Mouse (Mus musculus): ENCODE measurements at regions not wholly inside any gene's neighbourhood (a gene's known extent, or its start where the extent isn't known, plus 50 kb on each side); places are given as distances from the start of the nearest gene placed in this dataset.
"Not testable (repeated sequence)": the region's sequence is repeated elsewhere in the genome, so short reads cannot be mapped to it uniquely, and the experiment has no call there.

GRCm38 (mm10) chr1:83811162-83811561, 403.2 kb upstream of the Sphkap start:
- not testable (repeated sequence) for H3K27ac ChIP-seq (ENCODE audit: low read depth, low read length); H3K9me3 ChIP-seq (ENCODE audit: control insufficient read depth, low read length); H3K9ac ChIP-seq (ENCODE audit: low read depth, low read length); H3K4me1 ChIP-seq (replicated peaks; ENCODE audit: control insufficient read depth, insufficient read depth, low read length); H3K4me2 ChIP-seq (replicated peaks; ENCODE audit: low read depth, low read length); H3K4me3 ChIP-seq (ENCODE audit: low read depth, low read length); H3K27me3 ChIP-seq (ENCODE audit: control insufficient read depth, insufficient read depth, low read length); H3K36me3 ChIP-seq (ENCODE audit: control insufficient read depth, insufficient read depth, low read length); ATAC-seq (ENCODE audit: low FRiP score)
- peak; percentile 42 for DNase-seq (ENCODE audit: low spot score)
- 44% methylated on average over 5 of the region's 6 CpGs for WGBS

- Histone ChIP-seq H3K4me2 (replicated peaks; ENCODE audit: low read depth, low read length) (no peak overlapping the region), H3K27ac (ENCODE audit: low read depth, low read length) (no peak overlapping the region), H3K9me3 (ENCODE audit: control insufficient read depth, low read length) (no peaks in the 10 kb centered on the region), H3K9ac (ENCODE audit: low read depth, low read length) (no peak overlapping the region), H3K27me3 (ENCODE audit: control insufficient read depth, insufficient read depth, low read length) (no peaks in the 10 kb centered on the region), H3K36me3 (ENCODE audit: control insufficient read depth, insufficient read depth, low read length) (no peaks in the 10 kb centered on the region), H3K4me1 (replicated peaks; ENCODE audit: control insufficient read depth, insufficient read depth, low read length) (no peaks in the 10 kb centered on the region), H3K4me3 (ENCODE audit: low read depth, low read length) (no peak overlapping the region)
- WGBS, result 88% methylated on average over 6 of the region's 6 CpGs
- no peak for DNase-seq (ENCODE audit: low spot score)
- no peak for ATAC-seq (ENCODE audit: low FRiP score)
Measured at GRCm38 (mm10) chr1:83808432-83808831, 400.4 kb upstream of the Sphkap start.

DNA sequence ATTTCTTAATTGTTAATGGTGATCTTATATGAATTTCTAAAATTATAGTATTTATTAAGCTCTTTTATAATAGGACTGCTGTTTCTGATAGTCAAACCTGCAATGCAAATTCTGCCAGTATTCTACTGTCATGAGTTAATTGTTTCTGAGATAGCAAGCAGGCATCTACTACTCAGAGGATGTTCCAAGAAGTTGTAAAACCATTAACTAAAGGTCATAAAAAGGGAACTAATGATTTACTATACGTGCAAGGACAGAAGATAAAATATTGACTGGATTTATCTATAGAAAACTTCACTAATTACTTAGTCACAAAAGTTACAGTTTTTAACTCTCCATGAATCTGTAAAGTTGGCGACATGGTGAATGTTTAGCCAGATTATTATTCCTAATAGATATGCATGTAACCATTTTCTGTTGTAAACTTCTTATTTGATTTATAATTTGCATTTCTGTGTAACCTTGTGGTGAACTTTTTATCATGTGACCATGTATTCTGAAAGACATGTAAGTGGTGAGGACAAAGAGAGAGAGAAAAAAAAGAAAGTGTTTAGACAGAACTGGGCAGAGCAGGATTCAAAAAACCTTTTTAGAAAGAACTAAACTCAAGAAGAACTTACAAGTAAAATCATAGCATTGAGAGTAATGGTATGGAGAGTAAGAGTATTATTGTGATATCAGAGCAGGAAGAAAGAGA, 395.5 kb upstream of the Sphkap start:
- Histone ChIP-seq H3K9me3 (ENCODE audit: control insufficient read depth, low read length) (no peaks in the 10 kb centered on the region), H3K4me2 (replicated peaks; ENCODE audit: low read depth, low read length) (no peak overlapping the region), H3K36me3 (ENCODE audit: control insufficient read depth, insufficient read depth, low read length) (no peaks in the 10 kb centered on the region), H3K9ac (ENCODE audit: low read depth, low read length) (no peak overlapping the region), H3K4me1 (replicated peaks; ENCODE audit: control insufficient read depth, insufficient read depth, low read length) (no peaks in the 10 kb centered on the region), H3K4me3 (ENCODE audit: low read depth, low read length) (no peak overlapping the region), H3K27me3 (ENCODE audit: control insufficient read depth, insufficient read depth, low read length) (no peaks in the 10 kb centered on the region), H3K27ac (ENCODE audit: low read depth, low read length) (no peak overlapping the region)
- 82% methylated on average over 2 of the region's 2 CpGs for WGBS
- DNase-seq (ENCODE audit: low spot score) (no peak), ATAC-seq (ENCODE audit: low FRiP score) (no peak)

DNA sequence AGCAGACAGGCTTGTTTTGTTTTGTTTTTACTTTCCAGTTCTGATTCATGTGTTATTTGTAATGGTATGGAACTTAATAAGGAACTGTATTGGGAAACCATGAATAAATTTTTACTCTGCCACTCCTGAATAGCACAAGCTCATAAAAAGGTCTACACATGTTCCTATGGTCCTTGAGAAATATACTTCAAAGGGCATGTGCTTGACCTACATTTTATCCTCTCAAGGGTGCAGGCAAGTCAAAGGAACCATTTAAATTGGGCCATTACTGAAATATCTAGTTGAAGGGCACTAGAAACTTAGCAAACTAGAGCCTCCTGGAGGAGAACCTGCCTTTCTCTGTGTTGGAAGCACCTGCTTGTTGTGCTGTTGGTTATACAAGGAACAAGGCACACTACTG, 393.8 kb upstream of the Sphkap start:
- Histone ChIP-seq H3K9ac (ENCODE audit: low read depth, low read length) (no peak overlapping the region), H3K27ac (ENCODE audit: low read depth, low read length) (no peak overlapping the region), H3K4me3 (ENCODE audit: low read depth, low read length) (no peak overlapping the region), H3K4me1 (replicated peaks; ENCODE audit: control insufficient read depth, insufficient read depth, low read length) (no peaks in the 10 kb centered on the region), H3K4me2 (replicated peaks; ENCODE audit: low read depth, low read length) (no peak overlapping the region), H3K9me3 (ENCODE audit: control insufficient read depth, low read length) (no peaks in the 10 kb centered on the region), H3K27me3 (ENCODE audit: control insufficient read depth, insufficient read depth, low read length) (no peaks in the 10 kb centered on the region), H3K36me3 (ENCODE audit: control insufficient read depth, insufficient read depth, low read length) (no peaks in the 10 kb centered on the region)
- ATAC-seq (ENCODE audit: low FRiP score), result no peak
- DNase-seq (ENCODE audit: low spot score), result no peak

DNA sequence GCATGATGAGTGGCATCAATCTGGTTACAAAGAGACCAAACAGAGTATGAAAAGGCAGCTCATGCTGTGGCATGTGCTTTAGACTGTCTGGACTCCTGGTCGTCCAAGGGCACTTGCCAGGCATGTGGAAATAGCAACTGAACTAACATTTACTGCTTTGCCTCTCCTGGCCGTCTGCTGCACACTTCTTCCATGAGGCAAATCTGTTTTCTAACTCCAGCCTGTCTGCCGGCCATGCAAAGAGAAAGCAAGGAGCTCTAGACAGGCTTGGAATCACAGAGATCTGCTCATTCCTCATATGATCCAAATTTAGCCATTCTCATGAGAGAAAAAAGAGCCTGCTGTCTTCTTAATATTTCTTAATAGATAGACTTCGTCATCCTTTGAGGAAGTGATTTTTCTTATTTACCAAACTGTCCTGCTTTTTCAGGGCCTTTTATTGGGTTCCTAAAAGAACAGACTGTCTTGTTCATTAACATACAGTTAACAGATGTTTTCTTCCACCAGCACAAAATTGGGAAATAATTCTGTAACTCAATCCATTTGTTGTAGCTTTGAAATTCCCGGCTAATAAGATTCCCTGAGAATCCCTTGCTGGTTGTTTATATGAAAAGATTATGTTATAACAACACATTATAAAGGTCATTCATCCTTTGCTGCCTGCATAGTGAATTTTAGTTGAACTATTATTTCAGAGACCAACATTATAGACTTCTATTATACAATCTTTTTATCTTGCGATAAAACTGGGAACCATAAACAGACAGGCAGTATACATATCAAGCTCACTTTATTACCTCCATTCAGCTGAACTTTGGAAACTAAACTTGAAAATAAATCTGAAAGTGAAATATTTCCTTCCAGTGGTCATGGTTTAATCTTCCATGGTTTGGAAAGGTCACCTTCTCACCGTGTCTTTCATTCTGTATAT, 389.2 kb upstream of the Sphkap start:
- Histone ChIP-seq H3K27ac (ENCODE audit: low read depth, low read length) (no peak overlapping the region), H3K4me1 (replicated peaks; ENCODE audit: control insufficient read depth, insufficient read depth, low read length) (no peaks in the 10 kb centered on the region), H3K9ac (ENCODE audit: low read depth, low read length) (no peak overlapping the region), H3K4me2 (replicated peaks; ENCODE audit: low read depth, low read length) (no peak overlapping the region), H3K4me3 (ENCODE audit: low read depth, low read length) (no peak overlapping the region), H3K9me3 (ENCODE audit: control insufficient read depth, low read length) (no peaks in the 10 kb centered on the region), H3K36me3 (ENCODE audit: control insufficient read depth, insufficient read depth, low read length) (no peaks in the 10 kb centered on the region), H3K27me3 (ENCODE audit: control insufficient read depth, insufficient read depth, low read length) (no peaks in the 10 kb centered on the region)
- ATAC-seq (ENCODE audit: low FRiP score) (no peak), DNase-seq (ENCODE audit: low spot score) (peak; percentile 1)
- WGBS, result 67% methylated on average over 7 of the region's 7 CpGs

DNA sequence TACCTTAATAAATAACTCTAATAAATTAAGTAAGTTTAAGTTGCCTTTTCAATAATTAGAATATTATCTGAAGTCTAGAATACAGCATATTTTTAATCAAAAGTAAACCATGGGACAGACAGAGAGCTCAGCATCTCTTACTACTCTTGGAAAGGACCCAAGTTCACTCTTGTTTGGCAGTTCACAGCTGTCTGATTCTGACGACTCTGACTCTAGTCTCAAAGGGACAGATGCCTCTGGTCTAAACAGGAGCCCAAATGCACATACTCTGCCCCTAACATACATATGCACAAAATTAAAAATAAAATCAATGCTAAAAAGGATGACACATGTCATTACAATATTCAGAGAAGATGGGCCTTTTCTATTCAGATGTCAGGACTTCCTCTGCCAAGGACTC, 369.2 kb upstream of the Sphkap start:
- DNase-seq (ENCODE audit: low spot score), result no peak
- no peak for ATAC-seq (ENCODE audit: low FRiP score)

GRCm38 (mm10) chr1:83771160-83771559, 363.2 kb upstream of the Sphkap start:
- Histone ChIP-seq H3K27ac (ENCODE audit: low read depth, low read length) (no peak overlapping the region), H3K36me3 (ENCODE audit: control insufficient read depth, insufficient read depth, low read length) (no peaks in the 10 kb centered on the region), H3K27me3 (ENCODE audit: control insufficient read depth, insufficient read depth, low read length) (no peaks in the 10 kb centered on the region), H3K4me3 (ENCODE audit: low read depth, low read length) (no peak overlapping the region), H3K9ac (ENCODE audit: low read depth, low read length) (no peak overlapping the region), H3K4me2 (replicated peaks; ENCODE audit: low read depth, low read length) (no peak overlapping the region), H3K4me1 (replicated peaks; ENCODE audit: control insufficient read depth, insufficient read depth, low read length) (no peaks in the 10 kb centered on the region), H3K9me3 (ENCODE audit: control insufficient read depth, low read length) (no peaks in the 10 kb centered on the region)
- no peak for ATAC-seq (ENCODE audit: low FRiP score)
- 78% methylated on average over 3 of the region's 3 CpGs for WGBS
- DNase-seq (ENCODE audit: low spot score), result no peak

More for the DNA sequence above, 369.2 kb upstream of the Sphkap start:
- Histone ChIP-seq H3K4me1 (replicated peaks; ENCODE audit: control insufficient read depth, insufficient read depth, low read length) (no peaks in the 10 kb centered on the region), H3K27ac (ENCODE audit: low read depth, low read length) (no peak overlapping the region), H3K9ac (ENCODE audit: low read depth, low read length) (no peak overlapping the region), H3K4me2 (replicated peaks; ENCODE audit: low read depth, low read length) (no peak overlapping the region), H3K36me3 (ENCODE audit: control insufficient read depth, insufficient read depth, low read length) (no peaks in the 10 kb centered on the region), H3K27me3 (ENCODE audit: control insufficient read depth, insufficient read depth, low read length) (no peaks in the 10 kb centered on the region), H3K9me3 (ENCODE audit: control insufficient read depth, low read length) (no peaks in the 10 kb centered on the region), H3K4me3 (ENCODE audit: low read depth, low read length) (no peak overlapping the region)
- WGBS, result 77% methylated on average over 1 of the region's 1 CpGs

GRCm38 (mm10) chr1:83761499-83761898, 353.5 kb upstream of the Sphkap start:
- no peak overlapping the region for H3K4me2 ChIP-seq (replicated peaks; ENCODE audit: low read depth, low read length)
- H3K9ac ChIP-seq (ENCODE audit: low read depth, low read length), result no peak overlapping the region
- no peaks in the 10 kb centered on the region for H3K4me1 ChIP-seq (replicated peaks; ENCODE audit: control insufficient read depth, insufficient read depth, low read length)
- H3K27ac ChIP-seq (ENCODE audit: low read depth, low read length), result no peak overlapping the region
- DNase-seq (ENCODE audit: low spot score) (no peak), ATAC-seq (ENCODE audit: low FRiP score) (no peak)
- H3K36me3 ChIP-seq (ENCODE audit: control insufficient read depth, insufficient read depth, low read length), result no peaks in the 10 kb centered on the region
- H3K27me3 ChIP-seq (ENCODE audit: control insufficient read depth, insufficient read depth, low read length), result no peaks in the 10 kb centered on the region
- 82% methylated on average over 4 of the region's 4 CpGs for WGBS
- no peaks in the 10 kb centered on the region for H3K9me3 ChIP-seq (ENCODE audit: control insufficient read depth, low read length)
- H3K4me3 ChIP-seq (ENCODE audit: low read depth, low read length), result no peak overlapping the region

DNA sequence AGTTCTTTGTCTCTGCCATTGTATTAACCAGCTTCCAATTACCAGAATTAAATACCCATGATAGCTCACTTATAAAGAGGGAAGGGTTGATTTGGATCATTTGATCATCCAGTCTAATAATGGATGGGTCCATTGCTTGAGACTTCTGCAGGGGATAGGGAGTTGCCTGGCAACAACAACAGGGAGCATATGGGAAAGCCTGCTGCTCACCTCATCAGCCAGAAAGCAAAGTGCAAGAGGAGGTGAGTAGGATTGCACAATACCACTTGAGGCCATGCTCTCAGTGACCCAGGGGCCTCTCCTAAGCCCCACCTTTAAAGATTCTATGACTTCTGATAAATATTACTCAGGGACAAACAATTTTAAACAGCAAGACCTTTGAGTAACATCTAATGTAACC, 348.9 kb upstream of the Sphkap start:
- H3K27ac ChIP-seq (ENCODE audit: low read depth, low read length), result no peak overlapping the region
- no peak overlapping the region for H3K4me2 ChIP-seq (replicated peaks; ENCODE audit: low read depth, low read length)
- no peak overlapping the region for H3K9ac ChIP-seq (ENCODE audit: low read depth, low read length)
- no peak overlapping the region for H3K4me3 ChIP-seq (ENCODE audit: low read depth, low read length)
- H3K4me1 ChIP-seq (replicated peaks; ENCODE audit: control insufficient read depth, insufficient read depth, low read length), result no peaks in the 10 kb centered on the region
- no peaks in the 10 kb centered on the region for H3K36me3 ChIP-seq (ENCODE audit: control insufficient read depth, insufficient read depth, low read length)
- H3K27me3 ChIP-seq (ENCODE audit: control insufficient read depth, insufficient read depth, low read length), result no peaks in the 10 kb centered on the region
- no peak for DNase-seq (ENCODE audit: low spot score)
- peak; percentile 69 for ATAC-seq (ENCODE audit: low FRiP score)
- H3K9me3 ChIP-seq (ENCODE audit: control insufficient read depth, low read length), result no peaks in the 10 kb centered on the region

Measured in hindbrain, embryonic 11.5 days (tissue).